Mouse (Mus musculus) liver, embryonic 11.5 days (tissue): ENCODE results near the gene Pop4. TPM values are rescaled to one million over a fixed set of nuclear protein-coding genes. Genes with fewer than 3 reads are reported as not detected.

Experiments used
- ATAC-seq: fragments of 200-750 bp; cut with Nextera tagmentation; replicated peaks from 2 replicates; pipeline ENCODE4 v1.8.0; 2017; ENCODE audit warnings: moderate number of reproducible peaks, mild to moderate bottlenecking, moderate TSS enrichment, moderate library complexity; ENCODE audit not compliant: low FRiP score
- DNase-seq: peaks from one replicate; pipeline ENCODE4 v3.0.0-alpha.2; 2017; ENCODE audit warnings: low spot score
- H3K27ac ChIP-seq: fragments of 300-500 bp; sonication (generic); 2 replicates; pipeline ENCODE4 v1.5.1; 2014; ENCODE audit warnings: mild to moderate bottlenecking, low read depth, low read length, control low read depth
- H3K27me3 ChIP-seq: fragments of 300-500 bp; sonication (generic); replicated peaks from 2 replicates; pipeline ENCODE4 v1.6.1; 2014; ENCODE audit warnings: low read length, mixed read lengths; ENCODE audit not compliant: control insufficient read depth, insufficient read depth
- H3K36me3 ChIP-seq: fragments of 300-500 bp; sonication (generic); 2 replicates; pipeline ENCODE4 v1.6.1; 2014; ENCODE audit warnings: mild to moderate bottlenecking, low read length, moderate library complexity, mixed read lengths; ENCODE audit not compliant: control insufficient read depth, insufficient read depth
- H3K4me1 ChIP-seq: fragments of 300-500 bp; sonication (generic); replicated peaks from 2 replicates; pipeline ENCODE4 v1.6.1; 2014; ENCODE audit warnings: low read length, mixed read lengths; ENCODE audit not compliant: control insufficient read depth, insufficient read depth
- H3K4me2 ChIP-seq: fragments of 300-500 bp; sonication (generic); 2 replicates; pipeline ENCODE4 v1.6.1; 2014; ENCODE audit warnings: mild to moderate bottlenecking, control low read depth, moderate library complexity
- H3K4me3 ChIP-seq: fragments of 300-500 bp; sonication (generic); 2 replicates; pipeline ENCODE4 v1.5.1; 2014; ENCODE audit warnings: low read depth, low read length, control low read depth
- H3K9ac ChIP-seq: fragments of 300-500 bp; sonication (generic); 2 replicates; pipeline ENCODE4 v1.6.1; 2014; ENCODE audit warnings: low read depth, low read length, control low read depth
- H3K9me3 ChIP-seq: fragments of 300-500 bp; sonication (generic); 2 replicates; pipeline ENCODE4 v1.6.1; 2016; ENCODE audit warnings: low read length, inconsistent platforms, mixed read lengths; ENCODE audit not compliant: control insufficient read depth
- WGBS: fragments of 180-500 bp; shearing (Covaris S2); extraction: QIAGEN DNeasy Blood & Tissue Kit; methylation state at CpG from one replicate; pipeline ENCODE4 v1.1.7; 2014; 5-methylcytosine and 5-hydroxymethylcytosine counted together
- polyA plus RNA-seq: library from polyadenylated mRNA; unstranded; fragments of >200 nt; fragmentation: Nextera tagmentation; extraction: Ambion mirVana; gene quantifications from 2 replicates; pipeline ENCODE4 v1.2.1, GENCODE M21; 2014

Pop4 gene
- polyA plus RNA-seq, 1 experiment from 2014 or later, result 43.6 TPM

- peak within 1 kb of the TSS; percentile 69 for H3K9ac ChIP-seq
- H3K9me3 ChIP-seq, result no peaks in the 10 kb centered on the region
- H3K4me2 ChIP-seq, result peak within 1 kb of the TSS; percentile 96
- DNase-seq (peak; percentile 88), ATAC-seq (peak; percentile 94)
- peak within 1 kb of the TSS; percentile 32; the same call in 1 of the 2 replicates for H3K27ac ChIP-seq
- H3K36me3 ChIP-seq, result no peaks in the 10 kb centered on the region
- H3K4me1 ChIP-seq, result no peaks in the 10 kb centered on the region; the same call in none of the 2 replicates
- H3K27me3 ChIP-seq, result peaks cover 9% of the 10 kb centered on the region; the same call in 1 of the 2 replicates
- peak within 1 kb of the TSS; percentile 69 for H3K4me3 ChIP-seq
- WGBS, result under 1% methylated on average over 36 of the region's 36 CpGs
Observed at GRCm38 (mm10) chr7:38227900-38228298, 43.3 kb downstream of the Pop4 start, which contains the start of gene Plekhf1. Gene Plekhf1, minus strand, starts transcription at chr7:38228016.

GRCm38 (mm10) chr7:38227181-38227899, 43.9 kb downstream of the Pop4 start:
- peak overlapping the region; percentile 69 for H3K9ac ChIP-seq

GRCm38 (mm10) chr7:38226226-38226625, 45.0 kb downstream of the Pop4 start:
- H3K4me2 ChIP-seq, result no peak overlapping the region
- no peaks in the 10 kb centered on the region for H3K9me3 ChIP-seq
- H3K36me3 ChIP-seq, result no peaks in the 10 kb centered on the region
- DNase-seq (no peak), ATAC-seq (no peak)
- H3K4me1 ChIP-seq, result no peaks in the 10 kb centered on the region; the same call in none of the 2 replicates
- peaks cover 9% of the 10 kb centered on the region; the same call in 1 of the 2 replicates for H3K27me3 ChIP-seq
- no peak overlapping the region for H3K27ac ChIP-seq
- no peak overlapping the region for H3K9ac ChIP-seq
- no peak overlapping the region for H3K4me3 ChIP-seq
- 83% methylated on average over 2 of the region's 2 CpGs for WGBS

More at GRCm38 (mm10) chr7:38227181-38227899, 43.9 kb downstream of the Pop4 start:
- under 1% methylated on average over 25 of the region's 25 CpGs for WGBS
- H3K4me2 ChIP-seq, result peak overlapping the region; percentile 96
- no peaks in the 10 kb centered on the region; the same call in none of the 2 replicates for H3K4me1 ChIP-seq
- peak; percentile 38 for ATAC-seq
- H3K27ac ChIP-seq, result peak overlapping the region; percentile 32; the same call in 1 of the 2 replicates
- H3K36me3 ChIP-seq, result no peaks in the 10 kb centered on the region
- H3K27me3 ChIP-seq, result peaks cover 9% of the 10 kb centered on the region; the same call in 1 of the 2 replicates
- peak overlapping the region; percentile 69 for H3K4me3 ChIP-seq
- no peaks in the 10 kb centered on the region for H3K9me3 ChIP-seq
- peak; percentile 56 for DNase-seq

DNA sequence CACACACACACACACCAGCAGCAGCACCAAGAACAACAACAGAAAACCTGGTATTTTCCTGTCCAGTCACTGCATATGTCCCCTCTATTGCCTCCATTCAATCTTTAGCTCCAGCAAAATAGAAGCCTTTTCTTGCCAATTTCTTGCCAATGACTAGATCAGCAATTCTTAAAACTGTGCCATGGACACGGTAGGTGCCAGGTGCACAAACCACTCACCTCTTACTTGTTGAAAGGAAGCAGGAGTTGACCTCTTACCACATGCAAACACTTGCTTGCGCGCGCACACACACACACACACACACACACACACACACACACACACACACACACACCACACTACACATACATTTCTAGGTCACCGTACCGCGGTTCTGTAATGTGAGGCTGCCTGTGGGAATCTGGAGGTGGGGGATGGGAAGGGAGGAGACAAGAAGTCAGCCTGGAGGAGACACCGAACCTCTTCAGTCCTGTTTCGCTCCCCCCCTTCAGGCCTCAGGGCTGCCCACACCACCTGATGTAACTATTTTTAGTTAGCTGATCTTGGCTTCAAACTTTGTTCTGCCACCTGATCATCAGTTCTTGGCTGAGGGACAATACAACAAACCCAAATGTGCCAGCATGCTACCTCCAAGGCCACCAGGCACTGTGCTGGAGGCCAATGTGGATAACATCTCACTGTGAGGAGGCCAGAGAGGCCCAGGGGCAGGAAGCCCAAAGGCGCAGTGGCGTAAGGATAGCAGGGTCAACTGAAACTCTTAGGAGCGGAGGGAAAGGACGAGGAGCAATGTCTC, 46.5 kb downstream of the Pop4 start:
- Histone ChIP-seq H3K4me2 (no peak overlapping the region), H3K9ac (no peak overlapping the region), H3K27ac (no peak overlapping the region), H3K27me3 (peaks cover 4% of the 10 kb centered on the region; the same call in 1 of the 2 replicates), H3K9me3 (no peaks in the 10 kb centered on the region), H3K4me3 (no peak overlapping the region), H3K36me3 (no peaks in the 10 kb centered on the region), H3K4me1 (no peaks in the 10 kb centered on the region; the same call in 1 of the 2 replicates)
- ATAC-seq (no peak), DNase-seq (no peak)
- 76% methylated on average over 13 of the region's 13 CpGs for WGBS

- Histone ChIP-seq H3K27me3 (no peaks in the 10 kb centered on the region), H3K27ac (no peak overlapping the region), H3K36me3 (no peaks in the 10 kb centered on the region), H3K4me3 (no peak overlapping the region), H3K4me2 (no peak overlapping the region), H3K9me3 (no peaks in the 10 kb centered on the region), H3K4me1 (no peaks in the 10 kb centered on the region), H3K9ac (no peak overlapping the region)
- DNase-seq (no peak), ATAC-seq (no peak)
- 94% methylated on average over 7 of the region's 7 CpGs for WGBS
Observed at GRCm38 (mm10) chr7:38220866-38221265, 50.4 kb downstream of the Pop4 start.

- Histone ChIP-seq H3K27me3 (no peaks in the 10 kb centered on the region), H3K4me2 (no peak overlapping the region), H3K36me3 (no peaks in the 10 kb centered on the region), H3K4me3 (no peak overlapping the region), H3K4me1 (no peaks in the 10 kb centered on the region), H3K9me3 (no peaks in the 10 kb centered on the region), H3K27ac (no peak overlapping the region), H3K9ac (no peak overlapping the region)
- 82% methylated on average over 4 of the region's 4 CpGs for WGBS
- ATAC-seq (no peak), DNase-seq (no peak)
Observed at GRCm38 (mm10) chr7:38219526-38219925, 51.7 kb downstream of the Pop4 start.

GRCm38 (mm10) chr7:38218631-38219367, 52.4 kb downstream of the Pop4 start:
- no peaks in the 10 kb centered on the region for H3K27me3 ChIP-seq
- H3K27ac ChIP-seq, result no peak overlapping the region
- DNase-seq (no peak), ATAC-seq (no peak)
- no peak overlapping the region for H3K4me3 ChIP-seq
- H3K4me1 ChIP-seq, result no peaks in the 10 kb centered on the region
- H3K4me2 ChIP-seq, result no peak overlapping the region
- no peaks in the 10 kb centered on the region for H3K36me3 ChIP-seq
- WGBS, result 72% methylated on average over 8 of the region's 8 CpGs
- H3K9ac ChIP-seq, result no peak overlapping the region
- no peaks in the 10 kb centered on the region for H3K9me3 ChIP-seq

GRCm38 (mm10) chr7:38217417-38218171, 53.6 kb downstream of the Pop4 start:
- Histone ChIP-seq H3K27ac (no peak overlapping the region), H3K9ac (no peak overlapping the region), H3K9me3 (no peaks in the 10 kb centered on the region), H3K27me3 (no peaks in the 10 kb centered on the region), H3K4me2 (no peak overlapping the region), H3K4me1 (no peaks in the 10 kb centered on the region), H3K4me3 (no peak overlapping the region), H3K36me3 (no peaks in the 10 kb centered on the region)
- ATAC-seq, result no peak
- 72% methylated on average over 5 of the region's 5 CpGs for WGBS
- DNase-seq, result no peak
